Mouse (Mus musculus) embryonic fibroblast, embryonic 13.5 days (primary cell): Measurements from ENCODE around the gene Nme7.

Source experiments
- CTCF ChIP-seq: IDR thresholded peaks from 2 replicates; pipeline ENCODE4 v1.5.1; 2011; ENCODE audit warnings: mild to moderate bottlenecking, control low read depth, low read length, moderate library complexity, borderline replicate concordance; ENCODE audit not compliant: insufficient read depth
- POLR2A ChIP-seq: IDR thresholded peaks from 2 replicates; pipeline ENCODE4 v1.6.1; 2011; ENCODE audit warnings: low read depth, mild to moderate bottlenecking, control low read depth, low read length, moderate library complexity

- TF ChIP-seq CTCF, result no peak
- TF ChIP-seq POLR2A, result no peak
Observed at GRCm38 (mm10) chr1:164383621-164384020, 79.7 kb downstream of the Nme7 start.
